Mouse (Mus musculus) small intestine, adult 2 months (tissue): Measurements from ENCODE around the gene Nfasc.

Experiments used
- CTCF ChIP-seq: fragments of 200-500 bp; IDR thresholded peaks from 2 replicates; pipeline ENCODE4 v1.5.1; 2012; ENCODE audit warnings: low read depth, mild to moderate bottlenecking, control low read depth, inconsistent platforms, low read length, moderate library complexity, mixed read lengths; ENCODE audit not compliant: insufficient replicate concordance, insufficient read length; ENCODE audit errors: extremely low read depth
- POLR2A ChIP-seq: fragments of 200-500 bp; IDR thresholded peaks from 2 replicates; pipeline ENCODE4 v1.6.1; 2012; ENCODE audit warnings: low read depth, mild to moderate bottlenecking, control low read depth, inconsistent platforms, low read length, moderate library complexity

GRCm38 (mm10) chr1:132736171-132736570 is 5.4 kb downstream of the Nfasc start:
- TF ChIP-seq POLR2A (no peak), CTCF (no peak)
